Mouse (Mus musculus) erythroblast, adult 5-6 weeks (primary cell): Measurements from ENCODE around the gene Onecut3. TPM values are rescaled to one million over a fixed set of nuclear protein-coding genes. Genes with fewer than 3 reads are reported as not detected.

Experiments
- ATAC-seq: replicated peaks from 2 replicates; pipeline ENCODE4 v1.8.0; 2016; ENCODE audit warnings: moderate number of reproducible peaks, mild to moderate bottlenecking, moderate TSS enrichment, inconsistent platforms; ENCODE audit not compliant: poor library complexity, low FRiP score, severe bottlenecking
- total RNA-seq, 2 experiments: library from RNA; stranded (forward) in 1 of 2; stranded (reverse) in 1 of 2; fragments of 150-400 nt in 1 of 2; fragments of 200-764, 138-1000 nt in 1 of 2; gene quantifications; 2 replicates each; pipeline versions ENCODE4 v1.2.3 to v1.2.4; 2015 to 2017; ENCODE audit warnings: low replicate concordance in 2 of 2

Onecut3 gene
- total RNA-seq, 2 experiments from 2014 or later = not detected

DNA sequence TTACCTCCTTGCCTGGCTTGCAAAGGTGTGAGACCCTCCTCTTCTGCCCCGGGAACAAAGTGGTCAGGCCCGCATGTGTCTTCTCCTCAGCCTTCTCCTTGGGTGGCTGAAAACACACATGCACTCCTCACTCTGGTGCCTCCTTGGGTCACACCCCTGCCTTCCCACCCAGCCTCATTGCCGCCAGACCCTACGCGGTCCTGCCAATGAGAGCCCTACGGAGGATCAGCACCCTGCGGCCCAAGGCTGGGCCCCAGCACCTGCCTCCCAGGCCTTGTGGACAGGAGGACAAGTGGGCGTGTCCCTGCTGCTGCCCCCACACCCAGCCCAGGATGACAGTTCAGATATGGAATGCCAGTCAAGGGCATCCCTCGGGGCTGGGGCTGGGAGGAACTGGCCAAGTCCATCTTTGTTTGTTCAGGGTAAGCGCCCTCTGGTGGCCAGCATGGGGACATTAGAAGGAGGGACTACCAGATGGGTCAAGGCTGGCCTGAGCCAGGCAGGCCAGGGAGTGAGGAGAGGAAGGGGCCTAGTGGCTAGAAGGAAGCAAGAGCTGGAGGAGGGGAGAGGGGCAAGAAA is 53.9 kb downstream of the Onecut3 start:
- peak; percentile 54 for ATAC-seq

DNA sequence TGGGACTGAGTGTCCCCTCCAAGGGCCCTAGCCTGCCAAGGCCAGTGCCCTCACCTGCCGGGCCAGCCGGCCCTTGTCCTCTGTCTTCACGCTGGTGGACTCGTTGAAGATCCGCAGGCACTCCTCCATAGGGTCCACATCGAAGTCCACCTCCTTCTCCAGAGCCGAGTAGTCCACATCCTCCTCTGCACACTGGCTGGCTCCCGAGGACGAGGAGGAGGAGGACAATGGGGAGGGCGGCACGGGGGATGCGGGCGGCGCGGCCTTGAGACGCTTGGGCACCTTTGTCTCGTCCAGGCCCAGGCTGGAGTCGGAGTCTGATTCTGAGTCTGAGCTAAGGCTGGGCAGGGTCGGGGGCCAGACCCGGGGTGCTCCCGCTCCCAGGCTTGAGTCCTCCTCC is 54.6 kb downstream of the Onecut3 start:
- ATAC-seq = no peak

DNA sequence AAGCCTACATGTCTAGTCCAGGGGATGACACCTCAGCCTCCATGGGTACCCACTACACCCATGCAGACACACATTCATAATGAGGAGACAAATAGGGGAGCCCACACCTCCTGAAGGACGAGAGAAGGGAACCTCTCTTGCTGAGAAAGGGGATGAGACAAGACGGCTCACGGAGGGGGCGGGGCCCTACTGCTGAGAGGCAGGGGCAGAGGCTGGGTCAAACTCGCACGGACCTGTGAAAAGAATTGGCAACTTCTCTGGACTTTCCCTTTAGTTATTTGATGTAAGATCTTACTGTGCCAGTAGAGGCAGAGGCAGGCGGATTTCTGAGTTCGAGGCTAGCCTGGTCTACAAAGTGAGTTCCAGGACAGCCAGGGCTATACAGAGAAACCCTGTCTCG is 57.7 kb downstream of the Onecut3 start:
- no peak for ATAC-seq

DNA sequence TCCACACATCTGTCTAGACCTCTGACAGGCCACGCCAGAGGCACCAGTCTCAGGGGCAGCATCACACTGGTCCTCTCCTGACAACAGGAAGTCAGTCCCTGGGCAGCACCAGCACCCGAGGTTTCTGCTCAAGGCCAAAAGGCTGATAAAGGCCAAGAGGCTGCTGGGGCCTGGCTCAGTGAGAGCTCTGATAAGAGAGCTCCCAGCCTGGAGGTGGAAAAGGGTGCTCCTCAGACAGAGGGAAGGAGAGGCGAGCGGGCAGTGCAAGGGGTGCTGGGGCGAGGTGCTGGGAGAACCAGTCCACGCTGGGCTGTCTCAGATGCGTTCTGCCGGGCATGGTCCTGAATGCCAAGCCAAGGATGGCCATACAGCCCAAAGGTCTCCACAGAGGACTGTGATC is 58.9 kb downstream of the Onecut3 start:
- ATAC-seq = peak; percentile 81

DNA sequence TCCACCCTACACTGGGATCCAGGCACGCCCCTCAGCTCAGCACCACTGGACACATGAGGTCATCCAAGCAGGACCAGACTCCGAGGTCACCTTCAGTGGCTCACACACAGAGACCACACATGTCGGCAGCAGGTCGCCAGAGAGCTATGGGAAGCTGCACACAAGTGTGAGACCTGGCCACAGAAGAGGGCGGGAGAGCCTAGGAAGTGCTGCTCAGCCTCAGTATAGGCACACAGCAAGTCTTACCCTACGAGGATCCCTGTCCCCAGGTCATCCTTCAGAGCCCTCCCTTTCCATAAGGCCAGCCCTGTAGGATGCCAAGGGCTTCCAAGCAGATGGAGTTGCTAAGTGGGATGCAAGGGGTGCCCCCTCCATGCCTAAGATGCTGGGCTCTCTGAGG is 59.4 kb downstream of the Onecut3 start:
- peak; percentile 23 for ATAC-seq

DNA sequence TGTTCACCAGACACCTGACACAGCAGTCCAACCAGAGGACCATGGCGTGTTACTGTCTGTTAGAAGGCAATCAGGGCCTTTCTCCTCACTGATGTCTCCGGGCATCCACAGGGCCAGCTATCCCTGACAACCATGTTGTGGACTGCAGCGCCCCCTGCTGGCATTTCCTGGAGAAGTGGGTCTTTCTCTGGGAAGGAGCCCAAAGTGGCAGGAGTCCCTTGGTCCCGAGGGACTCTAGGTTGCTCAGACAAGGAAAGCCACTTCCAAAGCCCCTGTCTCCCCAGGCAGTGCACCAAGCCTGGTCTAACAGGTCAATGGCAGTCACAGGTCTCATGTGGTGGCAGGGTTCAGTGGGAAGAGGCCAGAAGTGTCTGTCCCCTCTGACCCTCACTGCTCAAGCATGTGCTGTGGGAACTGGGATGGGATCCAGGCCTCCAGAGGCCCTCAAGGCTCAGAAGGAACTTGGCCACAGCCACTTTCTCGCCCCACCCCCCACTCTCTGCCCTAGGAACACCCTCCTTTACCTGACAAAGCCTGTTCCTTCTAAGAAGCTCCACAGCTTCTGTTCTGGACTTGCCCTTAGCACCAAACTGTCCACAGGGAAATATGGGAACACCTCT is 62.8 kb downstream of the Onecut3 start:
- ATAC-seq = peak; percentile 30; the same call in 1 of the 2 replicates

DNA sequence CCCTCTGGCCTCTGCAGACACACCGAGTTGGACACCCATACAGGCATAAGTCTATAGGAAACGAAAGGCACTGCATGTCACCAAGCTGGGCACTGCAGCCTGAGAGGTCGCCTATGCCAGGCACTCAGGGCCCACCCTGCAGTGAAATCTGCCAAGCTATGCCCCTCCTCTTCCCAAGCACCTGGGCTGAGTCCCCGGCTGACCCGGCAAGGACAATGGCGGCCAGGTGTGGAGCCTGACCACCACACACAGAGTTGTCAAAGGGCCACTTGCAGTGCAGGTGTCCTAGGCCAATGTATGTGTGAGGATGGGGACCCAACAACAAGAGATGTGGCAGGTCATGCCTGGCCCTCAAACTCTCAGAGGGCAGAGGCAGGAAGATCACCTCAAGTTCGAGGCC is 64.8 kb downstream of the Onecut3 start:
- ATAC-seq = no peak

DNA sequence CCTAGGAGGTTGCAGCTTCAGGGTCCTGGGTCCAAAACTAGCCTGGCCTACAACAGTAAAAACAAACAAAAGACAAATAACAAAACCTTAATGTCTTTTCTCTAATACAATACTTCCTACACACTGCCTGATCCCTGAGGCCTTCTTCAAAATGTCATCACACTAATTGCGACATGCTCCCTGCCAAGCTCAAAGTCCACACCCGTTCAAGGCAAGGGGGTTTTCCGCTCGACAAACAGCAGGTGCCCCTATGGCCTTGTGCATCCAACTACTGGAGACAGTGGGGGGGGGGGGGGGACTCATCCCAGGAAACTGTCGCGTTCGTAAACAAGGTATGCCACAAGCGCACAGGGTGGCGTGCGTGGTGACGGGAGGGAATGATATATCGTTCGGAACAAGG is 66.0 kb downstream of the Onecut3 start:
- 0 out of 2 replicates have a peak, but pooled peaks have one; percentile 3 for ATAC-seq

DNA sequence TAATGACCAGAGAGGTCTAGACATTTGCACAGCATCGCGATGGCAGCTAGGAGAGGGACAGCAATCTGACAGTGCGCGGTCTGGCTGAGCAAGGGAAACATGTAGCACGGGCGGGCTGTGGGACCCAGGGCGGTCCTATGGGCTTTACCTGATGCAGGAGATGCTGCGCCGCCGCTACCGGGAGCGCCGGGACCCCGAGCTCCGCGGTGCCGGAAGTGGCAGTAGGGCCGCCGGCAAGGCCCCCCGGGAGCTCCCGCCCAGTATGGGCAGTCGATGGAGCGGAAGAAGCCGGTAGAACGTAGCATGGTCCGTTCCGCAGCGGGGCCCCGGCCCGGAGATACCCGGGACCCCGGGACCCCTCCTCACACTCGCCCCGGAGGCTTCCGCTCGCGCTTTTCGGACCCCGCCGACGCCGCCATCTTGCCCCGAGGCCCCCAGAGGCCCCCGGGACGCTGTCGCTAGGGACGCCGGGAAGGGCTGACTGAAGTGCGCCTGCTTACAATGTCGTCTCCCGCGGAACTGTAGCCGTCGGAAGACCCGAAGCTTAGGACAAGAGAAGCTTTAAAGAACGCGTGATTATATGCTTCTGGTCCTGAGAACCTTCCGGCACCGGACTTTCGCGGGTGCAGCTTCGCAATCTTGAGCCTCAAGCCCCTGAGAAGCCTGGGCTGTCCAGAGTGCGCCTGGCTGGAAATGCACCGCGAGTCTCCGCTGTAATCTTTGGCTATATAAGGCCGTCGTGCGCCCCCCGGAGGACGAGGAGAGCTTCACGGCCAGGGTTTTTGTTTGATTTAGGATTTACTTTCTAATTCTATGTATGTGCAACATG is 66.7 kb downstream of the Onecut3 start, which contains the start of gene Rexo1:
Gene Rexo1, minus strand, starts transcription at position 445 of the 829 bp plus-strand sequence.
- ATAC-seq = peak; percentile 81

DNA sequence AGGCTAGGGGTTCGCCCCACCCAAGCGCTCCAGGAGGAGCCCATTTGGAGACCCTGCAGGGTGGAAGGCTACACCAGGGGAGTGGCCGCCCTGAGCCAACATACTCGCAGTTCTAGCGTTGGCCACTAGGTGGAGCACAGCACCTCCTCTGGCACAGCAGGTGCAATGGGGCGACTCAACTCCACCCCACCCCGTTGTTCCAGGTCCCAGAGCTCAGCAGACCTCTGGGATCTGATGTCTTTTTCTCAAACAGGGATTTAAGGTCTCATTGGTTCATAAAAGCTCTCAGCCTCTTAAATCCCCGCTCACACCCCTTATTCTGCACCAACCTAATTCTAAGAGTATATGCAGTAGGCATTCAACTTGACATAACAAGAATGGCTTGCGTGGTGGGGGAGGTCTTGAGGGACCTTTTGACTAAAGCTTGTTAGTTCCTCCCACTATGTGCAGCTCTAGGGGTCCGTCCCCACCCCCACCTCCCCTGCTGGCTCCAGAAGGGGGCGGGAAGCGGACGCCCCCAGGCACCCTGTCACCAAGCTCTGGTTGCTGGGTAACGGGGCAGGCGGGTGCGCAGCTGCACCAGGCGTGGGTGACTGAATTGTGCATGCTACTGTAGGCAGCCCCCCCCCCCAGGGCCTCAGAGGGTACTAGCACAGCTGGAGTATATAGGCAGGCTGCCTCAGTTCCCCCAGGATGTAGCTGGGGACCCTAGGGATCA is 71.9 kb downstream of the Onecut3 start:
- ATAC-seq = peak; percentile 50

Other genes with a start within 250 kb of the Onecut3 start
- 25.7 and 25.9 TPM in 2 replicates for gene Ndufs7, start 245.7 kb upstream of the Onecut3 start, total RNA-seq (2015; ENCODE audit: low replicate concordance)
- 13.0 and 14.2 TPM in 2 replicates for gene Ndufs7, start 245.7 kb upstream of the Onecut3 start, total RNA-seq (2017; ENCODE audit: low replicate concordance)
- not detected in 2 replicates for gene Gamt, start 233.8 kb upstream of the Onecut3 start, total RNA-seq (2015; ENCODE audit: low replicate concordance)
- gene Gamt, start 233.8 kb upstream of the Onecut3 start, total RNA-seq (2017; ENCODE audit: low replicate concordance) = 0.77 TPM in 1 of 2 replicates, not detected in the other
- 13.8 and 17.1 TPM in 2 replicates for gene Dazap1, start 233.3 kb upstream of the Onecut3 start, total RNA-seq (2015; ENCODE audit: low replicate concordance)
- gene Dazap1, start 233.3 kb upstream of the Onecut3 start, total RNA-seq (2017; ENCODE audit: low replicate concordance) = 29.8 and 35.3 TPM in 2 replicates
- gene Rps15, start 202.4 kb upstream of the Onecut3 start, total RNA-seq (2015; ENCODE audit: low replicate concordance) = 509 and 541 TPM in 2 replicates
- gene Rps15, start 202.4 kb upstream of the Onecut3 start, total RNA-seq (2017; ENCODE audit: low replicate concordance) = 422 and 457 TPM in 2 replicates
- gene Apc2, start 198.9 kb upstream of the Onecut3 start, total RNA-seq (2015; ENCODE audit: low replicate concordance) = not detected in 2 replicates
- gene Apc2, start 198.9 kb upstream of the Onecut3 start, total RNA-seq (2017; ENCODE audit: low replicate concordance) = 0.09 and 0.14 TPM in 2 replicates
- gene 2310011J03Rik, start 174.3 kb upstream of the Onecut3 start, total RNA-seq (2015; ENCODE audit: low replicate concordance) = 6.1 and 12.7 TPM in 2 replicates
- 3.5 and 3.7 TPM in 2 replicates for gene 2310011J03Rik, start 174.3 kb upstream of the Onecut3 start, total RNA-seq (2017; ENCODE audit: low replicate concordance)
- 1.0 TPM in 1 of 2 replicates, not detected in the other for gene Pcsk4, start 165.3 kb upstream of the Onecut3 start, total RNA-seq (2015; ENCODE audit: low replicate concordance)
- not detected in 2 replicates for gene Pcsk4, start 165.3 kb upstream of the Onecut3 start, total RNA-seq (2017; ENCODE audit: low replicate concordance)
- 1.7 and 6.0 TPM in 2 replicates for gene Reep6, start 164.9 kb upstream of the Onecut3 start, total RNA-seq (2015; ENCODE audit: low replicate concordance)
- 2.0 and 4.5 TPM in 2 replicates for gene Reep6, start 164.9 kb upstream of the Onecut3 start, total RNA-seq (2017; ENCODE audit: low replicate concordance)
- gene Adamtsl5, start 146.4 kb upstream of the Onecut3 start, total RNA-seq (2015; ENCODE audit: low replicate concordance) = 0.21 and 0.77 TPM in 2 replicates
- gene Adamtsl5, start 146.4 kb upstream of the Onecut3 start, total RNA-seq (2017; ENCODE audit: low replicate concordance) = 0.17 TPM in 1 of 2 replicates, not detected in the other
- gene Plk5, start 138.4 kb upstream of the Onecut3 start, total RNA-seq (2015; ENCODE audit: low replicate concordance) = not detected in 2 replicates
- gene Plk5, start 138.4 kb upstream of the Onecut3 start, total RNA-seq (2017; ENCODE audit: low replicate concordance) = not detected in 2 replicates
- 1.5 TPM in 1 of 2 replicates, not detected in the other for gene Mex3d, start 107.2 kb upstream of the Onecut3 start, total RNA-seq (2015; ENCODE audit: low replicate concordance)
- 0.51 and 0.70 TPM in 2 replicates for gene Mex3d, start 107.2 kb upstream of the Onecut3 start, total RNA-seq (2017; ENCODE audit: low replicate concordance)
- gene Mbd3, start 95.3 kb upstream of the Onecut3 start, total RNA-seq (2015; ENCODE audit: low replicate concordance) = 11.9 and 38.4 TPM in 2 replicates
- 10.5 and 21.3 TPM in 2 replicates for gene Mbd3, start 95.3 kb upstream of the Onecut3 start, total RNA-seq (2017; ENCODE audit: low replicate concordance)
- gene Uqcr11, start 88.0 kb upstream of the Onecut3 start, total RNA-seq (2015; ENCODE audit: low replicate concordance) = 38.2 and 42.4 TPM in 2 replicates
- 56.0 and 60.8 TPM in 2 replicates for gene Uqcr11, start 88.0 kb upstream of the Onecut3 start, total RNA-seq (2017; ENCODE audit: low replicate concordance)
- gene Tcf3, start 61.2 kb upstream of the Onecut3 start, total RNA-seq (2015; ENCODE audit: low replicate concordance) = 30.7 and 31.1 TPM in 2 replicates
- 27.9 and 39.6 TPM in 2 replicates for gene Tcf3, start 61.2 kb upstream of the Onecut3 start, total RNA-seq (2017; ENCODE audit: low replicate concordance)
- gene Atp8b3, start 44.3 kb downstream of the Onecut3 start, total RNA-seq (2015; ENCODE audit: low replicate concordance) = not detected in 2 replicates
- 0.43 TPM in 1 of 2 replicates, not detected in the other for gene Atp8b3, start 44.3 kb downstream of the Onecut3 start, total RNA-seq (2017; ENCODE audit: low replicate concordance)
- gene Rexo1, start 66.7 kb downstream of the Onecut3 start, total RNA-seq (2015; ENCODE audit: low replicate concordance) = 18.0 and 20.2 TPM in 2 replicates
- gene Rexo1, start 66.7 kb downstream of the Onecut3 start, total RNA-seq (2017; ENCODE audit: low replicate concordance) = 10.7 and 12.0 TPM in 2 replicates
- gene Klf16, start 82.5 kb downstream of the Onecut3 start, total RNA-seq (2015; ENCODE audit: low replicate concordance) = 0.96 and 1.0 TPM in 2 replicates
- 2.3 and 4.2 TPM in 2 replicates for gene Klf16, start 82.5 kb downstream of the Onecut3 start, total RNA-seq (2017; ENCODE audit: low replicate concordance)
- 23.6 and 66.1 TPM in 2 replicates for gene Abhd17a, start 95.5 kb downstream of the Onecut3 start, total RNA-seq (2015; ENCODE audit: low replicate concordance)
- gene Abhd17a, start 95.5 kb downstream of the Onecut3 start, total RNA-seq (2017; ENCODE audit: low replicate concordance) = 2.0 and 7.7 TPM in 2 replicates
- gene Scamp4, start 108.0 kb downstream of the Onecut3 start, total RNA-seq (2015; ENCODE audit: low replicate concordance) = 7.3 and 14.0 TPM in 2 replicates
- gene Scamp4, start 108.0 kb downstream of the Onecut3 start, total RNA-seq (2017; ENCODE audit: low replicate concordance) = 2.6 and 3.1 TPM in 2 replicates
- gene Adat3, start 108.0 kb downstream of the Onecut3 start, total RNA-seq (2015; ENCODE audit: low replicate concordance) = not detected in 2 replicates
- gene Adat3, start 108.0 kb downstream of the Onecut3 start, total RNA-seq (2017; ENCODE audit: low replicate concordance) = 0.94 TPM in 1 of 2 replicates, not detected in the other
- 0.21 TPM in 1 of 2 replicates, not detected in the other for gene Gm49322, start 111.2 kb downstream of the Onecut3 start, total RNA-seq (2015; ENCODE audit: low replicate concordance)
- not detected in 2 replicates for gene Gm49322, start 111.2 kb downstream of the Onecut3 start, total RNA-seq (2017; ENCODE audit: low replicate concordance)
- 25.5 and 25.6 TPM in 2 replicates for gene Csnk1g2, start 128.0 kb downstream of the Onecut3 start, total RNA-seq (2015; ENCODE audit: low replicate concordance)
- gene Csnk1g2, start 128.0 kb downstream of the Onecut3 start, total RNA-seq (2017; ENCODE audit: low replicate concordance) = 28.2 and 28.9 TPM in 2 replicates
- 5.6 and 6.1 TPM in 2 replicates for gene Btbd2, start 162.2 kb downstream of the Onecut3 start, total RNA-seq (2015; ENCODE audit: low replicate concordance)
- gene Btbd2, start 162.2 kb downstream of the Onecut3 start, total RNA-seq (2017; ENCODE audit: low replicate concordance) = 5.6 and 11.4 TPM in 2 replicates
- gene Mknk2, start 183.3 kb downstream of the Onecut3 start, total RNA-seq (2015; ENCODE audit: low replicate concordance) = 40.2 and 47.4 TPM in 2 replicates
- gene Mknk2, start 183.3 kb downstream of the Onecut3 start, total RNA-seq (2017; ENCODE audit: low replicate concordance) = 28.4 and 40.8 TPM in 2 replicates
- 13.4 and 25.6 TPM in 2 replicates for gene Mob3a, start 207.1 kb downstream of the Onecut3 start, total RNA-seq (2015; ENCODE audit: low replicate concordance)
- gene Mob3a, start 207.1 kb downstream of the Onecut3 start, total RNA-seq (2017; ENCODE audit: low replicate concordance) = 11.0 and 18.2 TPM in 2 replicates
- gene Izumo4, start 207.3 kb downstream of the Onecut3 start, total RNA-seq (2015; ENCODE audit: low replicate concordance) = 8.6 and 9.8 TPM in 2 replicates
- 1.3 and 2.2 TPM in 2 replicates for gene Izumo4, start 207.3 kb downstream of the Onecut3 start, total RNA-seq (2017; ENCODE audit: low replicate concordance)
- 12.5 and 27.6 TPM in 2 replicates for gene Ap3d1, start 247.4 kb downstream of the Onecut3 start, total RNA-seq (2015; ENCODE audit: low replicate concordance)
- gene Ap3d1, start 247.4 kb downstream of the Onecut3 start, total RNA-seq (2017; ENCODE audit: low replicate concordance) = 25.9 and 30.5 TPM in 2 replicates